Mouse (Mus musculus) C2C12 (cell line): ENCODE measurements around the gene Adgrl1.

Experiments
- CEBPB ChIP-seq: IDR thresholded peaks from one replicate; pipeline ENCODE4 v1.6.1; 2011; ENCODE audit warnings: low read depth, mild to moderate bottlenecking, control low read depth, moderate library complexity
- MYOD1 ChIP-seq: IDR thresholded peaks from one replicate; pipeline ENCODE4 v1.6.1; 2011; ENCODE audit warnings: low read depth; ENCODE audit not compliant: control insufficient read depth, insufficient read length
- USF1 ChIP-seq: IDR thresholded peaks from one replicate; pipeline ENCODE4 v1.6.1; 2011; ENCODE audit warnings: low read depth, mild to moderate bottlenecking, control low read depth, moderate library complexity

GRCm38 (mm10) chr8:83917566-83917965 lies 17.7 kb downstream of the Adgrl1 start:
- TF ChIP-seq CEBPB (no peak), MYOD1 (no peak), USF1 (no peak)
